Mouse (Mus musculus) kidney, adult 2 months (tissue): ENCODE results near the gene Idh2.

ENCODE experiments used
- CTCF ChIP-seq: fragments of 200-500 bp; conservative IDR thresholded peaks from 2 replicates; pipeline ENCODE4 v1.5.1; 2011; ENCODE audit warnings: low read depth, mild to moderate bottlenecking, control low read depth, low read length, moderate library complexity, mixed read lengths; ENCODE audit not compliant: insufficient read depth, insufficient read length
- POLR2A ChIP-seq: fragments of 200-500 bp; IDR thresholded peaks from one replicate; pipeline ENCODE4 v1.6.1; 2011; ENCODE audit warnings: low read depth, low read length, control low read depth

DNA sequence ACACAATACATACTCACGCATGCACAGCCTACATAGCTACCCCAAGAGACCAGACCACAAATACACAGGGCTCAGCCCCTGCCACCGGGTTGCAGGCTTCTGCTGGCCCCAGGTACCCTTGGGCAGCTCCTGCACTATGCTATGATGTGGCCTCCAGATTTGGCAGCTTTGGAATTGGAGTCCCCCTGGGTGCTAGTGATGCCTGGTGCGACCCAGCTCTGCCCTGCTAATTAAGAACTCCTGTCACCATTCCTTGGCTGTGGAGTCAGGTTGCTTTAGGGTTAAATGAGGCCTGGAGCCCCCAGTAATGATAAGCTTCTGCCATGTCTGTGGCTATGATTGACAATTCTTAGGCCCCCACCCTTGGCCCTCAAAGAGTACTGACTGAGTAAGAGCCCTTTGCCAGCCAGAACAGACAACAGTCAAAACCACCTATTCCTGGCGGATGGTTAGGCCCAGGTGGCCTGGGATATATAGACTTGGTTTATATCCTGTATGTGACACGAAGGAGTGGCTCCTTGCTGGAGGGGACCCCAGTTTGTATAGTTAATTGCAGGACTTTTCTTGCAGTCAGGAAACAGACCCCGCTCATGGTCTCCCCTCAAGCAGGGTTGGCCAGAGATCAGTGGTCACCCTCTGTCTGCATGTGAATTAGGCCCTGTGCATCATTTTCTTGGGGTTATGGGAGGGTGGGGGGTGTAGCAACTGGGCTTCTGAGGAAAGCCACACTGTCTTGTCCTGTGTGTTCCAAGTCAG lies 38.1 kb downstream of the Idh2 start:
- TF ChIP-seq CTCF (no peak), POLR2A (no peak)
